Mouse (Mus musculus) erythroblast, embryonic 14.5 days (primary cell): ENCODE data around the gene Cdkn2c.

Experiments
- GATA1 ChIP-seq: IDR thresholded peaks from 2 replicates; pipeline ENCODE4 v1.6.1; 2012; ENCODE audit warnings: low read length, inconsistent platforms, mixed read lengths
- TAL1 ChIP-seq: IDR thresholded peaks from 3 replicates; pipeline ENCODE4 v1.6.1; 2012; ENCODE audit warnings: low read length, inconsistent platforms, mixed read lengths

- TF ChIP-seq TAL1 (no peak), GATA1 (no peak)
Observed at GRCm38 (mm10) chr4:109647281-109647680, 19.7 kb downstream of the Cdkn2c start.
